Mouse (Mus musculus): Measurements from ENCODE around the gene Ugt8a.

DNA sequence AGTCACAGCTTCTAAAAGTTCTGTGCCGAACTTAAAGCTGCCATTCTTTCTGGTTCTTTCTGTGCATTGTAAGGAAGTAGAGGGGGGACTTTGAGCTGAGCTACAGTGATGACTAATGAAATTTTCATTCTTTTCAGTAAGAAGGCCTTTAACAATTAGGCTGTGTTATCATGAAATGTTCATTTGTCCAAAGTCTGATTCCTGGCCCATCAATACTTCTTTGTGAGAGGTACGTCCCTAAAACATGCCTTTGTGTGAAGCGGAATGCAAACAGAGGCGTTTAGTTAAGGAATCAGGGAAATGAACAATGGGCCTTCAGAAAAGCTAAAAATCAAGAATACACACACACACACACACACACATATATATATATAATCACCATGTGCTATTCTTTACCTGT lies 31.0 kb upstream of the Ugt8a start:
- TF ChIP-seq CTCF (conservative IDR thresholded peaks at IDR 0.05; ENCODE audit: low read length), result no peak
- TF ChIP-seq NANOG (IDR thresholded peaks at IDR 0.05; ENCODE audit: borderline replicate concordance, low read length), result no peak
- TF ChIP-seq POU5F1 (IDR thresholded peaks at IDR 0.05; ENCODE audit: borderline replicate concordance, low read length), result no peak
